Mouse (Mus musculus) intestine, embryonic 16.5 days (tissue): ENCODE data around the gene Trabd2b. TPM values are rescaled to one million over a fixed set of nuclear protein-coding genes. Genes with fewer than 3 reads are reported as not detected.

Experiments
- ATAC-seq: fragments of 200-750 bp; cut with Nextera tagmentation; 2 replicates; pipeline ENCODE4 v1.8.0; 2017; ENCODE audit warnings: moderate TSS enrichment, moderate library complexity
- H3K27ac ChIP-seq: fragments of 300-500 bp; sonication (generic); 2 replicates; pipeline ENCODE4 v1.5.1; 2014; ENCODE audit warnings: mild to moderate bottlenecking, low read length
- H3K27me3 ChIP-seq: fragments of 300-500 bp; sonication (generic); replicated peaks from 2 replicates; pipeline ENCODE4 v1.6.1; 2014; ENCODE audit warnings: low read length, control low read depth, mixed read lengths; ENCODE audit not compliant: control insufficient read depth, insufficient read depth
- H3K36me3 ChIP-seq: fragments of 300-500 bp; sonication (generic); 2 replicates; pipeline ENCODE4 v1.6.1; 2014; ENCODE audit warnings: low read length, control low read depth; ENCODE audit not compliant: control insufficient read depth, insufficient read depth
- H3K4me1 ChIP-seq: fragments of 300-500 bp; sonication (generic); 2 replicates; pipeline ENCODE4 v1.6.1; 2014; ENCODE audit warnings: low read length, control low read depth, mixed read lengths; ENCODE audit not compliant: control insufficient read depth, insufficient read depth
- H3K4me2 ChIP-seq: fragments of 300-500 bp; sonication (generic); 2 replicates; pipeline ENCODE4 v1.6.1; 2014; ENCODE audit warnings: low read depth, low read length, control low read depth
- H3K4me3 ChIP-seq: fragments of 300-500 bp; sonication (generic); 2 replicates; pipeline ENCODE4 v1.5.1; 2014; ENCODE audit warnings: mild to moderate bottlenecking, low read length
- H3K9ac ChIP-seq: fragments of 300-500 bp; sonication (generic); 2 replicates; pipeline ENCODE4 v1.6.1; 2014; ENCODE audit warnings: low read depth, low read length
- H3K9me3 ChIP-seq: fragments of 300-500 bp; sonication (generic); 2 replicates; pipeline ENCODE4 v1.6.1; 2016; ENCODE audit warnings: low read length, control low read depth; ENCODE audit not compliant: control insufficient read depth
- WGBS: fragments of 180-500 bp; shearing (Covaris S2); extraction: QIAGEN DNeasy Blood & Tissue Kit; methylation state at CpG from one replicate; pipeline ENCODE4 v1.1.7; 2014; 5-methylcytosine and 5-hydroxymethylcytosine counted together
- polyA plus RNA-seq: library from polyadenylated mRNA; unstranded; fragments of >200 nt; fragmentation: Nextera tagmentation; extraction: Ambion mirVana; gene quantifications from 2 replicates; pipeline ENCODE4 v1.2.1, GENCODE M21; 2015

Gene Trabd2b
- polyA plus RNA-seq, 1 experiment from 2014 or later, result 0.37 TPM

DNA sequence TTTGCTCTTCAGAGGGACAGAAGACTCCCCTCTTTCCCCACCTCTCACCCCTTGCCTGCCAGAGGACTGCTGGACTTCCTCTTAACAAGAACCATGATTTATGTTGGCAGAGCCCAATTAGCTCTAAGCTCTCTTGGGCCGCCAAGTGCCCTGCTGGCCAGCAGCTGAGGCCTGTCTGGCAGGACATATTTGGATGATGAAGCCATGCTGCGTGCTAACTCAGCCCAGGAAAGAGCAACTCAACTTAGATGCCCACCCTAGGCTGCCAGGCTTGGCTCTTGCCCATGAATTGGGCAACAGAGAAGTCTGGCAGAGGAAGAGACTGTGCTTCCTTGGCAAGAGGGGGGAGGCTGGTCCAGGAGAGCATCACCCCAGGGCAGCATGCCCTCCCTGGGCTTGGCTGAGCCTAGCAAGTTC is 20.1 kb upstream of the Trabd2b start:
- Histone ChIP-seq H3K4me1 (no peaks in the 10 kb centered on the region), H3K9ac (no peak overlapping the region), H3K4me2 (no peak overlapping the region), H3K27ac (no peak overlapping the region), H3K4me3 (no peak overlapping the region), H3K36me3 (no peaks in the 10 kb centered on the region), H3K9me3 (no peaks in the 10 kb centered on the region), H3K27me3 (no peaks in the 10 kb centered on the region)
- 64% methylated on average over 2 of the region's 2 CpGs for WGBS
- ATAC-seq, result no peak

DNA sequence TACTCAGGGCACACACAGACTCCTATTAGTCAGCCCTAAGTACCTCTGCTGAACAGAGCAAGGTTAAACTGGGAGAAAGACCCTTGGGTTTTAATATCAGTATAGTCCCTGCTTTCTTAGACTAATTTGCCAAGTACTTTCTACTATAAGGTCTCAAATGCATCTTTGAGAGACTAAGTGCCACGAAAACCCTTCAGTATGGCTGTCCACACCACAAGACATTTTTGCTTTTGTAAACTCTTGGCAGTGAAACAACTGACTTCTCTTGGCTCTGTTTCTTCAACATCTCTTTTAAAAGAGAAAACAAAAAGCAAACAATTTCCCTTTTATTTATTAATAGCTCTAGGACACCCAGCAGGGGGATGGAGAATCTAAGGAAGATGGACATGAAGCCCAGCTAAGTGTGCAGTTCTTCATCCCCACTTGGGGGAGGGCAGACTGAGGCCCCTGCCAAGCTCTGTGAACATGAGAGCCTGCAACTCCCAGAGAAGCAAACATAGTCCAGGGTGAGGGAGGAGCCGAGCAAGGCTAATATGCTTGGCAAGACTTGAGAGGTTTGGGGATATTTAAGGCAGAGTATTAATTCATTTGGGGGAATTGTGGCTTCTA is 18.9 kb upstream of the Trabd2b start:
- ATAC-seq, result peak; percentile 55; the same call in 1 of the 2 replicates
- Histone ChIP-seq H3K4me3 (no peak overlapping the region), H3K27me3 (no peaks in the 10 kb centered on the region), H3K27ac (no peak overlapping the region), H3K4me2 (no peak overlapping the region), H3K9ac (no peak overlapping the region), H3K4me1 (no peaks in the 10 kb centered on the region), H3K36me3 (no peaks in the 10 kb centered on the region), H3K9me3 (no peaks in the 10 kb centered on the region)
- WGBS, result 69% methylated on average over 2 of the region's 2 CpGs

DNA sequence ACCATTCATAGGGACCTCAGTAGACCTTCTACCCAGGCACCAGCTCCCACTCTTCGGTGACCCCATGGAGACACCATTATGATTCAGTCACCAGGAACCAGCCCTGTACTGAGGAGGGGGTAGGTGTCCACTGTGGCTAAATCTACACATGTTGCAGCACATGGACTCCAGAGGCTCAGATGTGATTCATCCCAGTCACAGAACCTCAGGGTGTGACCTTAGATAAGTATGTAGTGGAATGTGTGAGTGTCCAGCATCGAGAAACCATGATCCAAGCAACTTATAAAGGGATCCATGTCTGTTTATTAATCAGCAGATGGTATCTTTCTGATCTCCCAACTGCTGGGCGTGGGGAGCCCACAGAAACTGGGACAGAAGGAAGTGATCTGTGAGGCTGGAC is 18.2 kb upstream of the Trabd2b start:
- WGBS, result 59% methylated on average over 3 of the region's 3 CpGs
- Histone ChIP-seq H3K27me3 (no peaks in the 10 kb centered on the region), H3K4me3 (no peak overlapping the region), H3K9ac (no peak overlapping the region), H3K36me3 (no peaks in the 10 kb centered on the region), H3K4me1 (no peaks in the 10 kb centered on the region), H3K27ac (no peak overlapping the region), H3K4me2 (no peak overlapping the region), H3K9me3 (no peaks in the 10 kb centered on the region)
- no peak for ATAC-seq

DNA sequence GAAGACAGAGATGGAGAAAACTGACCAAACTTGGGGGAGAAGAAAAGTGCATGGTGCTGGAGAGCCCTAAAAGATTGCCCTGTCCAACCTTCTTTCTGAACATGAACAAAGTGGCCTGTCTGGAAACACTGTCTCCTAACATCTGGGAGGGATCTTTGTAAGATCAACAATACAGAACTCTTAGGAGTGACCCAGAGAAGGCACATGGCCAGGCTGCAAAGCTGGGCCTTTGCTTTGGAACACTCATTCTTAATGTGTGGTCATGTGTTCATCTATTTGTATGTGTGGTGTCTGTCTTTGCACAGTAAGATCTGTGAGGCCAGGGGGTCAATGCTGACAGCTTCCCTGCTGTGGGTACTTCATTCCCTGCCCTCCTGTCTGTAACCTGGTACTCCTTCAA is 16.9 kb upstream of the Trabd2b start:
- no peaks in the 10 kb centered on the region for H3K4me1 ChIP-seq
- no peak overlapping the region for H3K4me2 ChIP-seq
- H3K9me3 ChIP-seq, result no peaks in the 10 kb centered on the region

DNA sequence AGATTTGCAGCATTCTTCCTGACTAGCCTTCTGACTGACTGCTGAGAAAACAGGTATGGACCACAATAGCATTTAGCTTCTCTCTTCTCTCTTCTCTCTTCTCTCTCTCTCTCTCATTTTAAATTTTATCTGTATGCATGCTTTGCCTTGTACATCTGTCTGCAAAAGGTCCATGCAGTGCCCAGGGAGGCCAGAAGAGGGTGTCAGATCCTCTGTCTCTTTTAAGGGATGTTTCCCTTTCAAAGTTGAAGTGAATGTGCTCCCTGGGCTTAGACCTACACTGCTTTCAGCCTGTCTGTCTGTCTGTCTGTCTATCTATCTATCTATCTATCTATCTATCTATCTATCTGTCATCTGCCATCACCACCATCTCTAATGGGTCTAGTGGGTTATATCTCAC is 8.9 kb upstream of the Trabd2b start:
- no peak for ATAC-seq
- Histone ChIP-seq H3K27ac (no peak overlapping the region), H3K4me1 (no peaks in the 10 kb centered on the region), H3K27me3 (no peaks in the 10 kb centered on the region), H3K4me3 (no peak overlapping the region), H3K36me3 (no peaks in the 10 kb centered on the region), H3K9ac (no peak overlapping the region), H3K9me3 (no peaks in the 10 kb centered on the region), H3K4me2 (no peak overlapping the region)

More for the DNA sequence above, 16.9 kb upstream of the Trabd2b start:
- Histone ChIP-seq H3K36me3 (no peaks in the 10 kb centered on the region), H3K4me3 (no peak overlapping the region), H3K27ac (no peak overlapping the region), H3K9ac (no peak overlapping the region), H3K27me3 (no peaks in the 10 kb centered on the region)
- ATAC-seq, result no peak

DNA sequence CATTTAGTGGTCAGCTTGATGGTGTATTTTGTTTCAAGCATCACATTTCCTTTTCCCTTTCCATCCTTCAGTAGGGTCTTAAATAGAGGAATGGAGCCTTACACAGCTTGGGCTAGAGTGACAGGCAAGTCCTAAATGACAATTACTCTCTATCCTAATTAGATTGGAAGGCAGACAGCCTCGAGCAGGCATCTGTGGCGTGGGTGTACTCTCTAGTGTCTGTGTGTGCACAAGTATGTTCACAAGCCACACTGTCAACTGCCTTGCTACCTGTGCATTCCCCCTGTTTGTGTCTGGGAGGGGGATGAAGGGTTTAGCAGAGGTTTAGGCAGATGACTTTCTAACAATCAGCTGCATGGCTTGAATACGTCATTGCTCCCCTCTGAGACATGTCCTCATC is 6.7 kb upstream of the Trabd2b start:
- 56% methylated on average over 3 of the region's 3 CpGs for WGBS

DNA sequence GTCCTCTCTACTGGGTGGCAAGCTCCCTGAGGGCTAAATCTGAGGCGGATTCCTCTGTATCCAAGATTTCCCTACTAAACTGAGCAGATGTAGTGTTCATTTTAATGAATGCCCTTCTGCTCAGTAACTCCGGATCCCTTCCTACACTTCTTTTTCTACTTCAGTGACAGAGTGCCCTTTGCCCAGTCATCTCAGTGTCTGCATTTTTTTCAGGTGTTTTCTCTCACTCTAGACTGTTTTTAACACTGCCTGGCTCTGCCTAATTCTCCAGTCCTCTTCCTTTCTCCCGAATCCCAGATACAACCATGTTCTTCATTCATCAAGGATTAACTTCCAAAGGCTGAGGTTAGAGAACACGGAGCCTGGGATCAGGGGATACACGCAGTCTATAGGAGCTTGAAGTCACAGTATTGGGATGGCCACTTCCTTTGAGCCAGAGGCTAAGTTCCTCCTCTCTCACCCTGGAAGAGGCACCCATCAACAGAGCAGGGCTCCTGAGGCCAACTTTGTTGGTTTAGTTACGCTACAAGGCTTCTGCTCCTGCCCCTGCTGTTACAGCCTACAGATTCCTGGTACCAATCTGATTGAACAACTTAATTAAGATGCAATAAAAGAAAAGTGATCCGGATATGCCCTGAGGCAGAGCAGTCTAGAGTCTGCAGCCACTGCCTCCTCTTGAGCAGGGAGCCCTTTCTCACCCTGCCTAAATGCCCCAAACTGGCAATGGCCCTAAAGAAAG is 4.4 kb upstream of the Trabd2b start:
- no peak overlapping the region for H3K4me2 ChIP-seq
- 69% methylated on average over 7 of the region's 7 CpGs for WGBS
- no peak for ATAC-seq

More for the DNA sequence above, 6.7 kb upstream of the Trabd2b start:
- no peaks in the 10 kb centered on the region for H3K36me3 ChIP-seq
- no peak overlapping the region for H3K4me2 ChIP-seq
- H3K9me3 ChIP-seq, result no peaks in the 10 kb centered on the region
- H3K4me3 ChIP-seq, result no peak overlapping the region
- no peaks in the 10 kb centered on the region for H3K4me1 ChIP-seq
- H3K27ac ChIP-seq, result no peak overlapping the region
- no peaks in the 10 kb centered on the region for H3K27me3 ChIP-seq
- no peak for ATAC-seq
- H3K9ac ChIP-seq, result no peak overlapping the region

DNA sequence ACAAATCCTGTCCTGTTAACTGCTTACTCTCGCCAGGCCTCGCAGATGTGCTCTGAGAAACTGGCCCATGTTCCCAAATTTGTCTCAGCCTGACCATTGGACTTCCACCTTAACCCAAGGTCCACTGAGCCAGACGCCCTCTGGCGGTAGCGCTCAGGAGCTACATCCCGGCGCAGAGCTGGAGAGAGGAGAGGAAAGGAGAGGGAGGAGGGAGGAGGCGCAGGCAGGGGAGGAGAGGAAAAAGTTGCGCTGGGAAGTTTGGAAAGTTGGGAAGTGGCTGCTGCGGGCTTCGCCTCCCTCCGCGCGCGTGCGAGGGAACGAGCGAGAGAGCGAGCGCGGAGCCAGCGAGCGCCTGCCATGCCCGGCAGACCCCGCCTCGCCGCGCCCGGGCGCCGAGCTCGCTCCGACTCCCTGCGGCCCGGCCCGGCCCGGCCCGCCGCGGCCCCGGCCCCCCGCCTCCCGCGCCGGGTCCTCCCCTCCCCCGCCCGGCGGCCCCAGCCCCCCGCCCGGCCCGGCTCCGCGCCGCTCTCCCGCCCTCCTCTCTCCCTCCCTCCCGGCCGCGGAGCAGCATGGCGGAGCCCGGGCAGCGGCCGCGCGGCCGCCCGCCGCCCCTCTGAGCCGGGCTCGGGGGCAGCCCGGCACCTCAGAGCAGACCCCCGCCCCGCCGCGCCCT is 706 bp upstream of the Trabd2b start:
- under 1% methylated on average over 43 of the region's 74 CpGs for whole genome bisulfite sequencing
- Histone ChIP-seq H3K4me3 (peak overlapping the region; percentile 77), H3K27me3 (peaks cover 7% of the 10 kb centered on the region; the same call in 1 of the 2 replicates), H3K9me3 (no peaks in the 10 kb centered on the region), H3K4me2 (peak overlapping the region; percentile 91), H3K9ac (peak overlapping the region; percentile 80), H3K4me1 (0 out of 2 replicates have a peak, but pooled peaks cover 4% of the 10 kb centered on the region), H3K36me3 (no peaks in the 10 kb centered on the region), H3K27ac (peak overlapping the region; percentile 76)
- ATAC-seq, result peak; percentile 92

More for the DNA sequence above, 4.4 kb upstream of the Trabd2b start:
- Histone ChIP-seq H3K4me3 (no peak overlapping the region), H3K27me3 (peaks cover 2% of the 10 kb centered on the region; the same call in 1 of the 2 replicates), H3K36me3 (no peaks in the 10 kb centered on the region), H3K9me3 (no peaks in the 10 kb centered on the region), H3K4me1 (0 out of 2 replicates have a peak, but pooled peaks cover 4% of the 10 kb centered on the region), H3K27ac (no peak overlapping the region), H3K9ac (no peak overlapping the region)

DNA sequence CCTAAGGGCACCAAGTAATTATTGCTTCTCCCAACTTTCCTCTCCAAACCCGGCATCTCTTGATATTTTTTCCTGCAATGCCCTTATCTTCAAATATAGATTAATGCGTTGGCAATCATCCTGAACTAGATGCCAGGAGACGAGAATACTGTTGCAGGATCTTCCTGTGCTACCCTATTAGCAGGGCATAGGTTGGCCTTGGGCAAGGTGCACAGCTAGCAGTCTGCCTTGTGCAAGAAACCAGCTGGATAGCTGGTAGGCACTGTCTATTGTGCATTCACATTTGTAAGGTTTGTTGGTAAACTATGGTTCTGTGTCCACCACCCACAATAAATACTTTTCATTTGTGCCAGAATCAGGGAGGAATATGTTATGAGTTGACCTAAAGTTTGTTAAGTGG is 992 bp downstream of the Trabd2b start:
- Histone ChIP-seq H3K4me2 (no peak overlapping the region), H3K27me3 (peaks cover 7% of the 10 kb centered on the region; the same call in 1 of the 2 replicates), H3K9me3 (no peaks in the 10 kb centered on the region), H3K4me1 (0 out of 2 replicates have a peak, but pooled peaks cover 4% of the 10 kb centered on the region), H3K9ac (no peak overlapping the region), H3K4me3 (no peak overlapping the region), H3K36me3 (no peaks in the 10 kb centered on the region), H3K27ac (no peak overlapping the region)
- 63% methylated on average over 3 of the region's 3 CpGs for WGBS
- ATAC-seq, result no peak
